ENCODE assay signal across 15 mouse cellular contexts in the genomic region with DNA sequence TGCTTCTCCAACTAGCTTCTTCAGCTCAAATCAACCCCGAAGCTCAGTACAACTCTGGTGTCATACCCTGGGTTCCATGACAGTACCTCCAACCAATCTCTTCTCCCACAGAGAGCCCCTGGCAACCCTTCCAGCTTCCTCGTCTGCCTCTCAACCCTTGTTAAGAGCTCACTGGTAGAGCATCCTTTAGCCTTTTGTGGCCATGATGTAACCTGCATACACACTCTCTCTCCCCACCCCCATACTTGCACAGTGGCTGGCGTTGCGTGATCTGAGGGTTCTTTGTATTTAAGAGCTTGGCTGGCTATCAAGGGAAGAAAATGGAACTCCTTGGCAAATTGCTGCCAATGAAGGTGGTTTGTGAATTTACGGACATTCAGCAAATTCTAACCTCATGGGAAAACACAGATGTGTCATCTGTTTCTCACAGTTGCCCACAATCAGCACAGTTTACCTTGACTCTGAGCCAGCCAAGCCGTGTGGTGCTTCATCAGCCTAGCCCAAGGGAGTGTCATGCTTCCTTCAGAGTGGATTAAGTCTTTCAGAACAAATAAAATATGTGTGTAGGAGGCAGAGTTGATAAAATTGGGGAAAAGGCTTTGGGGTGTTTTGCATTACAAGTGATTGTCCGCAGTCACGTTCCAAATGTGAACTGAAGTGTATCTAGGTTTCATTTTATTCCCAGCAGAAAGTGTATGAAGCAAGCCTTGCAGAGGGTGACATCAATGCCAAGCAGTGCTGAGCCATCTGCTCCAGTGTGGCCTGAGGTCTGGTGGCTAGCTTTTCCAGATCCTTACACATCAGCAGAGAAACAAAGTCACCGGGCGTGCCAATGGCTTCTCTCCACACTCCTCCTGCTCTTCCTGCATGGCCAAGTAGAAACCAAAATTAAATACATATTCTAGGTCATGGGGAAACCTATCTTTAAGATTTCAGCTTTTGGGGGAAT. TPM values are rescaled to one million over a fixed set of nuclear protein-coding genes. Genes with fewer than 3 reads are reported as not detected.
DNase-seq lines count a peak whose midpoint lies in the region; ATAC-seq and TF ChIP-seq lines count a peak whose summit lies in the region.
"Had no signal": no experiment of that assay in that cellular context is flagged by ENCODE, and none has a peak within 500 bp of the region (broad histone marks: within the 10 kb centered on the region; RNA-seq: fewer than 3 reads in every experiment).

No protein-coding gene starts in this region.

- H3K4me1 ChIP-seq in kidney, embryonic 14.5 days (ENCODE audit: control insufficient read depth, insufficient read depth, low read length): no peaks in the 10 kb centered on the region
- H3K4me1 ChIP-seq: hindbrain, embryonic 12.5 days had no signal

- no peak overlapping the region for H3K27ac ChIP-seq in kidney, embryonic 14.5 days (ENCODE audit: low read depth, low read length)
- H3K27ac ChIP-seq: heart, adult 2 months; hindbrain, embryonic 12.5 days; liver, embryonic 14.5 days had no signal

- ATAC-seq in kidney, embryonic 14.5 days (ENCODE audit: low FRiP score, low TSS enrichment): no peak
- ATAC-seq: forebrain, postnatal 0 days had no signal

- no peak for TF ChIP-seq CTCF in brain, embryonic 14.5 days (IDR thresholded peaks at IDR 0.05; ENCODE audit: borderline replicate concordance, extremely low read depth, insufficient read depth, insufficient read length)

- H3K36me3 ChIP-seq in kidney, embryonic 14.5 days (ENCODE audit: control insufficient read depth, insufficient read depth, low read length): no peaks in the 10 kb centered on the region
- H3K36me3 ChIP-seq: hindbrain, embryonic 12.5 days had no signal

- WGBS in kidney, embryonic 14.5 days: 84% methylated on average over 10 of the region's 10 CpGs

- no peaks in the 10 kb centered on the region for H3K9me3 ChIP-seq in kidney, embryonic 14.5 days (ENCODE audit: control insufficient read depth, low read length)
- H3K9me3 ChIP-seq: hindbrain, embryonic 12.5 days had no signal

- H3K27me3 ChIP-seq in kidney, embryonic 14.5 days (ENCODE audit: control insufficient read depth, insufficient read depth, low read length): no peaks in the 10 kb centered on the region
- H3K27me3 ChIP-seq: hindbrain, embryonic 12.5 days had no signal

- DNase-seq in adrenal gland, postnatal 10 days: peak; percentile 19
- no peak for DNase-seq in adrenal gland, postnatal 4 days (ENCODE audit: low spot score in 2 of 2)
- DNase-seq in layer of hippocampus, adult 8-10 months (ENCODE audit: low spot score in 2 of 2): peak; percentile 11 to 20
- DNase-seq in layer of hippocampus, adult 9-11 months: no peak
- DNase-seq in brain, embryonic 14.5 days (ENCODE audit: low read depth): peak; percentile 68
- DNase-seq in gonadal fat pad, adult 2 months (ENCODE audit: low read depth): peak; percentile 71
- DNase-seq in layer of hippocampus, postnatal 36 days: no peak
- DNase-seq: forebrain, postnatal 0 days; heart, adult 2 months; kidney, postnatal 14 days; lung, postnatal 36 days had no signal

- H3K9ac ChIP-seq in kidney, embryonic 14.5 days (ENCODE audit: low read depth, low read length): no peak overlapping the region
- H3K9ac ChIP-seq: forebrain, postnatal 0 days; hindbrain, embryonic 12.5 days; liver, embryonic 14.5 days had no signal

- no peak overlapping the region for H3K4me3 ChIP-seq in kidney, embryonic 14.5 days (ENCODE audit: low read length)
- H3K4me3 ChIP-seq: heart, adult 2 months; hindbrain, embryonic 12.5 days had no signal

- no peak overlapping the region for H3K4me2 ChIP-seq in kidney, embryonic 14.5 days (replicated peaks; ENCODE audit: low read depth, low read length)
- H3K4me2 ChIP-seq: hindbrain, embryonic 12.5 days had no signal

- no peak for TF ChIP-seq POLR2A in brain, embryonic 14.5 days (IDR thresholded peaks at IDR 0.05; ENCODE audit: borderline replicate concordance, extremely low read depth, insufficient read depth, insufficient read length, poor library complexity, severe bottlenecking)

RNA-seq across cellular contexts. Expression of a gene that starts 23.8 kb away (rescaled TPM):
- 100 to 1,000 TPM in 1 of 2 experiments, 10 to 100 TPM in 1; 59.3 to 169 TPM for total RNA-seq in adrenal gland, postnatal 10 days (2021)
- total RNA-seq in adrenal gland, postnatal 4 days (2021): 10 to 100 TPM in 1 of 2 experiments, 1 to 10 TPM in 1; 6.2 to 49.6 TPM
- total RNA-seq in layer of hippocampus, adult 8-10 months (2022): not detected
- not detected in 2 replicates for polyA plus RNA-seq in brain, embryonic 14.5 days (2012; rRNA removed)
- polyA plus RNA-seq in gonadal fat pad, adult 2 months (2012; rRNA removed): 0.08 and 0.30 TPM in 2 replicates
- 0.23 TPM in 1 of 2 replicates, not detected in the other for polyA plus RNA-seq in kidney, embryonic 14.5 days (2014; fragmentation: Nextera tagmentation; extraction: Ambion mirVana)
- not detected for total RNA-seq in layer of hippocampus, postnatal 36 days (2021)
- total RNA-seq: forebrain, postnatal 0 days; heart, adult 2 months; MEL had no signal
- polyA plus RNA-seq: heart, adult 2 months; hindbrain, embryonic 12.5 days had no signal

RNA-seq across cellular contexts. Expression of a gene that starts 42.4 kb away (rescaled TPM):
- total RNA-seq in adrenal gland, postnatal 10 days (2021): 10 to 100 TPM; 12.0 to 15.7 TPM
- total RNA-seq in adrenal gland, postnatal 4 days (2021): 10 to 100 TPM; 18.7 to 19.3 TPM
- 10 to 100 TPM; 28.9 to 33.5 (median 30.9) TPM for total RNA-seq in layer of hippocampus, adult 8-10 months (2022)
- polyA plus RNA-seq in brain, embryonic 14.5 days (2012; rRNA removed): 34.3 and 35.6 TPM in 2 replicates
- polyA plus RNA-seq in gonadal fat pad, adult 2 months (2012; rRNA removed): 9.3 and 9.8 TPM in 2 replicates
- 6.8 and 13.3 TPM in 2 replicates for polyA plus RNA-seq in kidney, embryonic 14.5 days (2014; fragmentation: Nextera tagmentation; extraction: Ambion mirVana)
- 10 to 100 TPM; 35.0 to 36.1 TPM for total RNA-seq in layer of hippocampus, postnatal 36 days (2021)

Comparison
In these comparisons a context has a peak if more than half of its experiments do, and no peak if none do; other contexts are left out.
1. DNase-seq: peak in adrenal gland, postnatal 10 days (single experiment), layer of hippocampus, adult 8-10 months (2 of 2), brain, embryonic 14.5 days (single experiment) and gonadal fat pad, adult 2 months (single experiment); none in adrenal gland, postnatal 4 days (0 of 2), layer of hippocampus, adult 9-11 months (single experiment) and layer of hippocampus, postnatal 36 days (0 of 2).
2. RNA of a gene that starts 23.8 kb away (total RNA-seq): 59.3 to 169 TPM in adrenal gland, postnatal 10 days and 6.2 to 49.6 TPM in adrenal gland, postnatal 4 days; not detected in layer of hippocampus, postnatal 36 days and not detected in layer of hippocampus, adult 8-10 months; every median in the first group is over 4 times any median in the second.